Mouse (Mus musculus): ENCODE measurements around the gene Spef2. TPM values are rescaled to one million over a fixed set of nuclear protein-coding genes. Genes with fewer than 3 reads are reported as not detected.
"Not testable (repeated sequence)": the region's sequence is repeated elsewhere in the genome, so short reads cannot be mapped to it uniquely, and the experiment has no call there.

The Spef2 gene
- total RNA-seq, 2 experiments from 2014 or later, result 0.94 to 1.0 TPM

DNA sequence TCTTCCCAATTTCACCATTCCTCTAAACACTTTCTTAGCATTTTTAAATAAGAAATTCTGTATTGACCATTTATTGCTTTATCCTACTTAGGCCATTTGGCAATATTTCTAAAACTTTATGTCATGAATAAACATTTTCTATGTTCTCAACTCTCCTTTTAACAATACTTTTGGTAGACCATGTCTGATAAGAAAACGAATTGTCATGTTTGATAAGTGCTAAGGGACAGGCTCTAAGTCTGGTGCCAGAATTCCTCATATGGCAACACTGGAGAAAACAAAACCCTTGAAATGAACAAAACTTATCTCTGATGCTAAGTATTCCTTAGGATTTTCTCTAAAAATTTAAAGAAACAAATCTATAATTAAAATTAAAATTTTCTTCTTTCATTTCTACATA is 58.2 kb downstream of the Spef2 start:
- intact Hi-C loops (cut with DNase I), result no loop called here

DNA sequence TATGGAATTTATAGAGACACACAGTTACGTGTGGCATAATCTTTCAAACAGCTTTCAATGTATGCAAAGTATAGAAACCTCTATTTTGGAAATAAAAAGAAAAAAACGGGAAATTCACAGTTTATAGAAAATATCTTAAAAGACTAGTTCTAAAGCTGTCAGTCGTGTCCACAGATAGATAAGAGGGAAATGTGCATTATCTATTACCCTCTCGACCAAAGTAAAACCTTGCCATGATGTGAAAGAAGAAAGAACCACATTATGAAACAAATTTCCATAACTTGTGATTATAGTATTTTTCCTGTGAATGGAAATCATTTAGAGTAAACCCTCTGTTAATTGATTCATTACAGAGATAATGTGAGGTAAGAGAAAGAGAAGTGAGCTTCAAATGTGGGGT is 65.2 kb downstream of the Spef2 start:
- intact Hi-C loops (cut with DNase I), result no loop called here
- no peak for DNase-seq (ENCODE audit: extremely low spot score in 1 of 2, low spot score in 2 of 2)

More for the DNA sequence above, 58.2 kb downstream of the Spef2 start:
- DNase-seq (ENCODE audit: extremely low spot score in 1 of 2, low spot score in 2 of 2), result no peak

DNA sequence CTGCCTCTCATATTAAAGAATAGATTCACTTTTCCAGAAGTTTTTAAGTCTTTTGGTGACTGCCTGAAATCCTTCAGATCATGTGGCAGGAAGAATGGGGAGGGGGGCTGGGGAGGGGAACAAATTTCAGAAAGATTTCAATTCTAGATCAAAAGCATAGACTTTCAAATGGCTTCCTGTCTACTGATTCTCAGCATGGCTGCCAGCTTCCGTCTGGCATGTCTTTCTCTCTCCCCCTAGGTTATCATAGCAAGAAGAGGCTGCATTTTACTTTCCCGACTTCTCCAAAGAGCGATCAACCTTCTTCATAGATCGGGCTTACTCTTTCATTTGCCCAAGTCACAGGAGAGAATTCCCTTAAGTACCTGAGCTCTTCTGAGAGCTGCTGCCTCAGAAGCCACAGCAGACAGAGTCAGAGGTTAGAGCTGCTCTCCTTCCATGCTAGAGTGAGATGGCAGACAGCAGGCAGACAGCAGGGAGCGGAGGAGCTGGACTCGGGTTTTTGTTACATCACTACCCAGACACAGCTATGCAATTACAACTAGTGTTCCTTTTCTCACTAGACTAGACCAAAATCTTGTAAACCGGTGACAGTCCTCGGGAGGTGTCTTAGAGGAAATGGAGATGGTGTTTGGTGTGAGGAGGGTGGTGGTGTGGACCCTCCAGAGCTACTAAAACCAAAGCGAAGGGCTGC is 71.2 kb downstream of the Spef2 start:
- no peak for DNase-seq (ENCODE audit: extremely low spot score in 1 of 2, low spot score in 2 of 2)
- intact Hi-C loops (cut with DNase I), result no loop called here

DNA sequence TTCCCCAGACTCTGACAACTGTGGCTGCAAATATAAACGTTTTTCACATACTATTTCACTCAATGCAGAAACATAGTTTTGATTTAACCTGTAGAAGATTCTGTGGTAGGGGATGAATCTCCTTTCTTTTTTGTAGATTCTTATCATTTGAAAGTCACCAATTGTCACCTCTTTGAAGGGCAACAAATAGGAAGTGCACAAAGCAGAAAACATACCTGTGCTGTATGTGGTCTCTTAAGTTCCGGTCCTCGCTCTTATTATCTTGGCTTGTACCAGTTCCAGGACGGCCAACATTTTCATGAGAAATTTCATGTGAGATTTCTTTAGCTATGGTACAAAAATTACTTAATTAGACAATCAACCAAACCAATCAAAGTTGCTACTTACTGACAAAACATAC is 80.1 kb downstream of the Spef2 start:
- DNase-seq (ENCODE audit: extremely low spot score in 1 of 2, low spot score in 2 of 2), result no peak
- intact Hi-C loops (cut with DNase I), result no loop called here

DNA sequence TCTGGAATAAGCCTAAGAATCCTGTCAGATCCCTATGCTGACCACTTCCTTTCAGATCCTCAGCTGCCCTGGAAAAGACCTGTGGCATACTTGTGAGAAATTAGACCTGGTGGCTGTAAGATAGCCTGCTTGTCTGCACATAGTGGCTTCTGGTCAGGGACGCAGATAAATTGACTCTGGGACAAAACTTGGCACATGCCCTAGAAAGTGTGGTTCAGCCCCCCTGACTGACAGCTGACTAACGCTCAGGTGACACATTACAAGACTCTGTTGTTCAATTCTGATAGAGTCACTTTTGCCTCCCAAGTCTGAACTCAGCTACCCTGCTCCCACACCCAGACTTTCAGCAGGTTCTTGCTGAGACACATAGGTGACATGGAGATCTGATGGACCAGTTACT is 83.7 kb downstream of the Spef2 start:
- intact Hi-C loops (cut with DNase I); DNase-seq (ENCODE audit: extremely low spot score in 1 of 2, low spot score in 2 of 2): not testable (repeated sequence)

DNA sequence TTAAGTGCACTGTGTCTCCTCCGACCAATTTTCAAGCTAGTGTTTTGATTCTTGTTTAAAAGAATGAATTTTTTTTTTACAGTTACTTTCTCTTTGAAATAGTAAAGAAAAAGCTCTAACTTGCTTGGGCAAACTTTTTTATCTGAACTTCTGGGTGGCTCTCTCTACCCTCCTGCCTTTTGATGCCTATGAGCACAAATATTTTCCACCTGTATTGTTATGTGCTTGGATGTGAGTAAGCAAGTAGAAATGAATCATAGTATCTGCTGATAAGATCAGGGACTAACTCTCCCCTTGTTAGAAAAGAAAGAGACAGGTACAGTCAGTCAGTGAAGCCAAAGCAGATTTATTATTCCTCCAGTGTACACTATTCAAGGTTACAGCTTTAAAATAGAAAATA is 87.5 kb downstream of the Spef2 start:
- DNase-seq (ENCODE audit: extremely low spot score in 1 of 2, low spot score in 2 of 2), result no peak
- intact Hi-C loops (cut with DNase I), result no loop called here

DNA sequence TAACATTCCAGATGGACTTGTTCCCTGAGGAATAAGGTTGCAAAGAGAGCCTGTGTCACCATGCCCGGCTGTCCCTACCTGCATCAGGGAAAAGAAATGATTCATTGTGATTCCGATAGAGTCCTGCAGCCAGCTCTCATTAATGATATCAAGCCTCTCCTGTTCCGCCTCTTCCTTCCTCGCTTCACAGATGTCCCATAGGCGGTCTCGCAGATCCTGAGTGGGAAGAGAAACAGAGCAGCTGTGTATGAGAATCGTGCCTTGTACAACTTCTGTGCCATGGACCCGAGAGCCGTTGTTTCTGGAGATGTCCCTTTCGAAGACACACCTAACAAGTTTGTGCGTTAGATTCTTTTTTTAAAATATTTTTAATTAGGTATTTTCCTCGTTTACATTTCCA is 114.2 kb downstream of the Spef2 start:
- DNase-seq (ENCODE audit: extremely low spot score in 1 of 2, low spot score in 2 of 2), result no peak

DNA sequence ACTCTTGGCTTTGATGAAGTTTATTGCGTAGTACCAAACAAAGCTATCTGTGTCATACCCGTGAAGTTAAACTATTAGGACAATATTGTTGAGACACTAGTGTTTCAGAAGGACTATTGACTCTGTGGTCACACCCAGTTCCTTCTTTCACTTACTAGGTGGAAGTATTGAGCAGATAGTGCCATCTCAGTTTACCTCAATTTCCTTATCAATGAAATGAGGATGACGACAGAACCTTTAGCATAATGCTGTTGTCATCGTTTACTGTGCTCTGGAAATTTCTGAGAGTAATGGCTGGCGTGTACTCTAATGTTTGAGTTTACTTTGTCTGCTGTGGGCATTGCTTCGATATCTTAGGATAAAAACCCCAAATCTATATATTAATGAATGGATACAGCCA is 117.0 kb downstream of the Spef2 start:
- intact Hi-C loops (cut with DNase I), result no loop called here
- no peak for DNase-seq (ENCODE audit: extremely low spot score in 1 of 2, low spot score in 2 of 2)

More for the DNA sequence above, 114.2 kb downstream of the Spef2 start:
- intact Hi-C loops (cut with DNase I), result no loop called here

DNA sequence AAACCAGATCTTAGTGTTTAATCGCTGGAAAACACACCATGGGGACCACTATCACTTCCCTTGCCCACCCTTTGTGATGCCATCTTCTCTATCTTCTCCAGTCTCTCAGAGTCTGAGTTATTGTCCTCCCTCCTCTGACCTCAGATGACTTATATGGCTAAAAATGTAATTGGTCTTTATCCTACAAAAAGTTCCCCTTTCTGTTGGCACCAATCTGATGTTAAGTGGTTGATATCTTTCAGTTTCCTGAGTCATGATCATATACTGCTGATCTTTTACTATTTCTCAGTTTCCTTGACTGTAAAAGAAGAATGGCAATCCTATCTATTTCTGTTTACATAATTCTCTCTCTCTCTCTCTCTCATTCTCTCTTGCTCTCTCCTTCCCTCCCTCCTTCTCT is 119.0 kb downstream of the Spef2 start:
- no peak for DNase-seq (ENCODE audit: extremely low spot score in 1 of 2, low spot score in 2 of 2)
- intact Hi-C loops (cut with DNase I), result no loop called here

DNA sequence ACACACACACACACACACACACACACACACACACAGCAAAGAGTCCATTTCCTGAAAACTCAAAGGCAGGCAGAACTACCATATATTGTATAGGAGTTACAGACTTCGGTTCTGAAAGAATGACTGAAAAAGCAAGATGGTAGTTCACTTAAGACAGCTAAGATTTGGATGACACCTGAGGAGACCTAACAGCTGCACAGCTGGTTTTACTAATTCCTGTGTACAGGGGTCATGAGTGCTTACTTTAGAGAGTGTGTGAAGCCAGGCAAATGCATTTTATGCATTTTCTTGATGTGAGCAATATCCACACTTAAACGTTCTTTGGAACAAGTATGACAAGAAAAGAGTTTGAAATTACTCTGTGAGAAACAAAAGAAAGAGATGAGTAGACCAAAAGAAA is 124.0 kb downstream of the Spef2 start:
- intact Hi-C loops (cut with DNase I), result no loop called here
- DNase-seq (ENCODE audit: extremely low spot score in 1 of 2, low spot score in 2 of 2), result no peak

DNA sequence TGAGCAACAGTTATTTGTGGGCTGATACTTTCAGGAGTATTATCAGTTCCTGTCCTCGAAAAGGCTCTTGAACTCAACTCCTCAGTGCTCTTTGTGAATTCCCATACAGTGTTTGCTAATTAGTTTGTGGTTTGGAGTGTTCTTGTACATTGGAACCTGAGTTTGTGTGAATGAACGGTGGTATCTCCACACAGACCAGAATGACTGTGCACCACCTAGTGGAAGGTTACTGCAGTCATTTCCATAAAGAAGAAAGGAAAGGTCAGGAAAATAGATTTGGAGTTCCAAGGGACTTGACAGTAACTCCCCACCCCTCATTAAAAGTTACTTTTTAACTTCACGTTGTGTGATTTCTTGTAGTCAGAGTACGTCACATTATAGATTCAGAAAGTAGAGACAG is 140.5 kb downstream of the Spef2 start:
- DNase-seq (ENCODE audit: extremely low spot score in 1 of 2, low spot score in 2 of 2), result no peak
- intact Hi-C loops (cut with DNase I), result no loop called here

DNA sequence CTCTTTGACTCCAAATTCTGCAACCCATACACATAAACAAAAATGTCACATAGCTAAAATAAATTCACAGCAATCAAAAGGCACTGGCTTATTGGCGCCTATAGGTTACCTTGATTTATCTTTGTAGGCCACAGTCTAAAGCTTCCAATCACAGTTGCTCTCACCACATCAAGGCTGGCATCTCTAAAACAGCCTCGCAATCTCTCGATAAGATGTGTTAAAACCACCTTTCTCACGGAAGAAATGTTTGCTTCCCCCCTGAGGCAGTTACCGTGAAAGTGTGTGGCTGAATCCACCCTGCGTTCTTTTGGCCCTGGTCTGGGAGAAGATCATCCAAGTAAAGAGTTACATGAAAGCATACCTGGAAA is 148.6 kb downstream of the Spef2 start:
- intact Hi-C loops (cut with DNase I), result no loop called here
- no peak for DNase-seq (ENCODE audit: extremely low spot score in 1 of 2, low spot score in 2 of 2)

DNA sequence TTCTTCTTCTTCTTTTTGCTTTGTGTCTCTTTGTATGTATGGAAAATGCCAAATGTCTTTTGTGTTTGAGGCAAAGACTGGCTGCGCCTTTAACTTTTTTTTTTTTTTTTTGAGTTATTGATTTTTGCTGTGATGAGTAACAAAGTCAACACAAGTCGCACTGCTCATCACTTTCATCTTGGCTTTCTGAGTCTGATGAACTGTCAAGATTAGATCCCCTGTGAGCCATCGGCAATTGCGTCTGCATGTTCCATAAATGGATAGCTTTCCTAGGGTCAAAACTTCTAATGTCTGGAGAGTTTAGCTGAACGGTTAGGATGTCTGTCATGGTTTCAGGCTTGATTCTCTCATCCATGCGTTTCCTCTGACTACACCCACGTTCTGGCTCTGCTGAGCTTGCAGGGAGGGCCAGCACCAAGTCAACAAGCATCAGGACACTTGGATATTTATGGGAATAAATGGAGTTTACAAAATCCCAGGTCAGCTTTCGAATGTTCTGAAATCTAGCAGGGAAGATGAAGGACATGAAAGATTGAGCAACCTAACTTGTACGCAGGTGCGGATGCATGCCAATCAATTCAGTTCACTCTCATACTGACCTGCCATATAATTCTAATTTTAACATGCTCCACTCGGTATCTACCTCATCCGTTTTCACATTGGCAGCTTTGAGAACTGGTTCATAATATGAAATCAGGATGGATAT is 149.1 kb downstream of the Spef2 start:
- DNase-seq (ENCODE audit: extremely low spot score in 1 of 2, low spot score in 2 of 2), result no peak
- intact Hi-C loops (cut with DNase I), result no loop called here

DNA sequence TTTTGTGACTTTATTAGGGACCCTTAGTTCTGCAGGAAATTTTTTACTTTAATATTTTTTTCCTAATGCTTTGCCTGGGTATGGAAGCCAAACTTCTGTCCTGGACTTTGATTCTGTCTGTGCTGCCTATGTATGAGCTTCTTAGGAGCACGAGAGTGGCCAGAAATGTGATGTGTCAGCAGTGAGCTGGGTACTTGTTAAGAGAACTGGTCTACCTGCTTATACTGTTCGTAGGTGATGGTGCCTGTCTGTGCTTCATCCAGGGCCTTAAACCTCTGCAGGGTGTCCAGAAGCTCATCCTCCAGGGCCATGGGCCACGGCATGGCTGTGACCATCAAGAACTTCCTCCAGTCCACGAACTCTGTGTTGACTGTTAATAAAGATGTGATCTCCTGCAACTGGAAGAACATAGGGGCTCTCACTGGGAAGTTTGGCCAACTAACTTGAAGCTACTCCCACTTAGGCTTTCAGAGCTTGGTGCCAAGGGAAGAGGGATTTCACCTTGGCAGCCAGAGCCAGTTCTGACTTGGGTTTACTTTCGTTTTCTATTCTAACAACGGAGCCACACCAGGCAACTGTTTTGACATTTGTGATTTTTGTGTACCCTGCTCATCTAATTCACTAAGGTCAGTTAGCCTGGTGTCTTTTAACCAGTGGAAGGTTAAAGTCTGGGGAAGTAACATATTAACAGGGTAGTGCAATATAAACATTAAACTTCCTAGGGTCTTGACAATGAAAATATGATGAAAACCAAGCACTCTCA is 152.2 kb downstream of the Spef2 start:
- DNase-seq (ENCODE audit: extremely low spot score in 1 of 2, low spot score in 2 of 2), result no peak
- intact Hi-C loops (cut with DNase I), result no loop called here

DNA sequence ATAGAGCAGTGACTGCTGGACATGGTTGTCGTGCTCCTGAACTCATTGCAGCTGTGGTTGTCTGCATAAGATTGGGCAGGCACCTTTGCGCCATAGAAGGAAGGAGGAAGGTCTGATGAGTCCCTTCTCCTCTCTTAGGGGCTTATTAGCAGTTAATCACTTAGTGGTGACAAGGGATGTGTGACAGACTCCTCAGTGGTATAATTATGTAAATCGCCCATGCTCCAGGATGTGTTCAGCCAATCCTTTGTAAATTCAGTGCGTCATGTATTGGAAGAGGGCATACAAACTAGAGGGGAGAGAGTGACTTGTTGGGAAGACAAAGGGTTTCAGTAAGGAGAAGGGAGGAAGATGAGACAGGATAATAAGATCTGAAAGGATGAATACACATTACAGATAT is 158.7 kb downstream of the Spef2 start:
- no peak for DNase-seq (ENCODE audit: extremely low spot score in 1 of 2, low spot score in 2 of 2)
- intact Hi-C loops (cut with DNase I), result no loop called here

DNA sequence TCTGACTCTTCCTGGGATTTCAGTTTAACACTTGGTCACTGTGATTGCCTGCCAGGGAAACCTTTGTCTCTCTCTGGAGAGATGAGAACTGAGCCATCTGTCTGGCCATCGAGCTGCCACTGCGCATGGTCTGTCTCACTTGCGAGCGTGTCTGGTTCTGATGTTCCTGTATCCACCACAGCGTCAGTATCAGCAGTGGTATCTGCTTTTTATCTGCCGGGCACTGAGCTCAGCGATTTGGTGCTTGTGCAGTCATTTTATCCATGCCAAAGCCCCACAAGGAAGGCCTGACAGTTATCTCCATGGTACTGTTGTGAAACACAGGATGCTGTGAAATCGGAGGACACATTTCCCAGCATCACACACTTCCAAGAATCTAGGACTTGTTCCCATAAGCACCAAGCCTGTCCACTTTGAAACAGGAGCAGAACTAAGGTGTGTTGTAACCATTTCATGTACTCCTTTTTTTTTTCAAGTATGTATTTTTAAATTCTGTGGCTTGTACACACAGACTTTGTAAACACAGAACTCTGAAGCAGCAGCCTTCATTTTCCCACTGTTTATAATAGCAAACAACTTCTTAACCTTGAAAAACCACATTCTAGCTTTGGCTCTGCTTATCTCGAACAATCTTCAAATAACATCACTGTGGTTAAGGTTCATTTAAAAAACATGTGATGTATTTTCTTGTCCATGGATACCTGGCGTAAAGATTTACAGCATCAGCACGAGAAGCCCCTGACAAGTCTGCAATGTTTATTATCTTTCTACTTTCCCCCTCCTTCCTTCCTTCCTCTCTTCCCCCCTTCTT is 168.0 kb downstream of the Spef2 start:
- intact Hi-C loops (cut with DNase I), result no loop called here
- DNase-seq (ENCODE audit: extremely low spot score in 1 of 2, low spot score in 2 of 2), result no peak

DNA sequence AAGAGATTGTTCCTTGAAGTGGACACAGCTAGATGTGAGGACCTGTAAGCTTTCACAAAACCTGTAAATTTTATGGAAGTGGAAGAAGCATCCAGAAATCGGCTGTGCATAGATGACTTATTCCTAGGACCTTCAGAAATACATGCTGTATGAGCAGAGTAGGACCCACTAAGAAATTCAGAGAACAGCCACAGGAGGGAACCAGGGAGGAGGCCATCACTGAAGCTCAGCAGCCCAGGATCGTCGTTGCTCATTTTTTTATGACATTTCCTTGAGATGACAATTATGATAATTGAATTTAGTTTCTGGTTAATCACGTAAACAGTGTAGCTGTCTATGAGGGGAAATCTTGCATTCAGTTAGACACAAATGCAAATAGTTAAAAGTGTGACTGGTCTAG is 171.4 kb downstream of the Spef2 start:
- intact Hi-C loops (cut with DNase I), result no loop called here
- DNase-seq (ENCODE audit: extremely low spot score in 1 of 2, low spot score in 2 of 2), result no peak

DNA sequence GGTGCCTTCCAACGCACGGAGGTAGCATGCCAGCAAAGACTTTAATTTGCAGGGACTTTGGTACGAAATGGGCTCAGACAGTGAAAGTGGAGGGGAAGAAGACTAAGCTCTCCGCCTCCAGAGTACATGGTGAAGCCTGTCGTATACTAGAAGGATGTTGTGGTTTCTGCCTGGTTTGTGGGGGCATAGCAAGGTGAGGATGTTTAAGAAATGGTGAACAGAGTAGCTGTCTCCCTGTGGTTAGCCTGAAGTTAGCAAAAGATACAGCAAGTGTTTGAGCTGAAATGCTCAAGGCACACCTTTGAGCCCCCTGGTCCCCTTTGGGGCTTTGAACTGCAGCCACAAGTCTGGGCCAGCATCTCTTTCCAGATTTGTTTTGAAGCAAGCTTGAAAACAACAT is 173.9 kb downstream of the Spef2 start:
- DNase-seq (ENCODE audit: extremely low spot score in 1 of 2, low spot score in 2 of 2), result no peak
- intact Hi-C loops (cut with DNase I), result no loop called here

DNA sequence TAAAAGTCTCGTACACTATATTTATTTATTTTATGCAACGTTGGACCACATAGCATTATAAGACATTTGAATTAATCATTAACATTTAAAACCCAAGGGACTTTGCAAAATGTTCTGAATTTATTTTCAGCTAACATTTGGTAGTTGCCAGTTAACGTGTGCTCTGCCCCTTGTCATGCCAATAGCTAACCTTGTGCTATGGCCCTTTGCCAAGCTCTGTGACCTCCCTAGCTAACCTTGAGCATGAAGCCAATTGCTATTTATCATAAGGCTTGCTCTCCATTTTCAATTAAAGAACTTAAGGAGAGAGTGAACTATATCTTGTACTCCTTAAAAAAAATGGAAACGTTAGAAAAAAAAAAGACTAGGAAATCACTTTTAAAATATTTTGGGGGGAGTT is 175.3 kb downstream of the Spef2 start:
- DNase-seq (ENCODE audit: extremely low spot score in 1 of 2, low spot score in 2 of 2), result no peak
- intact Hi-C loops (cut with DNase I), result no loop called here

Measured in left cerebral cortex, postnatal 10 days (tissue).